Mouse (Mus musculus): ENCODE data around the gene Zc3h7b. TPM values are rescaled to one million over a fixed set of nuclear protein-coding genes. Genes with fewer than 3 reads are reported as not detected.

Zc3h7b gene
- total RNA-seq, 2 experiments from 2014 or later = 174 to 178 TPM

DNA sequence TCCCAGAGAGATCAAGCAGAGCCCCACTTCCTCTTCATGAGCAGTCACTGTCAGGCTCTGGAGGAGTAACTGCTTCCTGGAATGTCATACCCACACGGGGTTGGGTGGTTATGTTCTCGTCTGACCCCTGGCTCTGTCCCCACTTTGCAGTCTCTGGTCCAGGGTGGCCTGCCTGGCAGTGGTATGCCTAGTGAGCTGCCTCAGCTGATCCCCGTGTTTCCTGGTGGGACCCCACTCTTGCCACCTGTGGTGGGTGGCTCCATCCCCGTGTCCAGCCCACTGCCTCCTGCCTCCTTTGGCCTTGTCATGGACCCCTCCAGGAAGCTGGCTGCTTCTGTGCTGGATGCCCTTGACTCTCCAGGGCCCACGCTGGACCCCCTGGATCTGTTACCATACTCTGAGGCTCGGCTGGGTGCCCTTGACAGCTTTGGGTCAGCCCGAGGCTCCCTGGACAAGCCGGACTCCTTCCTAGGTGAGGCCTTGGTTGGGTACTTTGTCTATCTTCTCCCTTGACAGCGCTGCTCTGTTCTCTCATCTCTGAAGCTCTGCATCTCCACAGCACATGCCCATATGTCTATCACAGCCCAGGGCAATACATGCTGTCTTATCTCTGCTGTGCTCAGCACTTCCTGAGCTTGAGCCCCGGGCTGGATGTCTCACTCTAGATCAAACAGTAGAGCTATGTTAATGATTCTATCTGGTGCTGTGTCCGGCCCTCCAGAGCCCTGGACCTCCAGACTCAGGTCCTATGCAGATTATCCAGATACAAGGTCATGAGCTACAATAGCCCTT, 32.0 kb downstream of the Zc3h7b start:
- no peak for DNase-seq (ENCODE audit: low spot score in 2 of 2)
- intact Hi-C loops (cut with DNase I) = no loop called here

DNA sequence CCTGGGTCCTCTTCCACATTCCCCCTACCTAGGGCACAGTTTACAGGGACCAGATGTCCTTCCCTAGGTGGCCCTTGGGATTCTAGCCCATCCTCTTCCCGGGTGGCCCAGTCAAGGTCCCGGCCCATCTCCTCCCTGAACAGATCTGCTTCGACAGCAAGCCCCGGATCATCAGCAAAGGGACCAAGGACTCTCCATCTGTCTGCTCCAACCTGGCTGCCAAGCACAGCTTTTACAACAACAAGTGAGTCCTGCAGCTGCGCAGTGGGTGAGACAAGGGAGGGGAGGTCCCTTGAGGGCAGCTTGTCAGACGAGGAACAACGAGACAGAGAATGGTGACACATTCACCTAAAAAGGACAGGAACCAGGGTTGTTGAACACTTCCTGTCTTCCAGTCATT, 37.0 kb downstream of the Zc3h7b start:
- DNase-seq (ENCODE audit: low spot score in 2 of 2) = no peak
- intact Hi-C loops (cut with DNase I) = no loop called here

DNA sequence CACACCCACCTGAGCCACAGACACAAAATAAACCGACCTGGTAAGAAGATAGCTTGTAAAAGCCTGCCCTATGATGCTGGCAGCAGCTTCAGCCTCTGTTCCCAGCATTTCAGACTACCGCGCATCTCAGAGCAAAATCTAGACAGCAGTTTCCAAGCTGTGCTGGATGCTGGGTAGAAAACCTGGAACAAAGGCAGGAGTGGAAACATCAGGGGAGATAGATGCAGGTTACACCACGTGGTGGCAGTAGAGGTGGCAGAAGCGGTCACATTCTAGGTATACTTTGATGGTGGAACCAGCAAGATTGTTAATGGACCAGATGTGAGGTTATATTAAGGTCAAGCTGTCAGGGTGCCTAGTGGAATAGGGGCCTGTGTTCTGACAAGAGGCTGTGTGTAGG, 39.9 kb downstream of the Zc3h7b start:
- intact Hi-C loops (cut with DNase I) = no loop called here

DNA sequence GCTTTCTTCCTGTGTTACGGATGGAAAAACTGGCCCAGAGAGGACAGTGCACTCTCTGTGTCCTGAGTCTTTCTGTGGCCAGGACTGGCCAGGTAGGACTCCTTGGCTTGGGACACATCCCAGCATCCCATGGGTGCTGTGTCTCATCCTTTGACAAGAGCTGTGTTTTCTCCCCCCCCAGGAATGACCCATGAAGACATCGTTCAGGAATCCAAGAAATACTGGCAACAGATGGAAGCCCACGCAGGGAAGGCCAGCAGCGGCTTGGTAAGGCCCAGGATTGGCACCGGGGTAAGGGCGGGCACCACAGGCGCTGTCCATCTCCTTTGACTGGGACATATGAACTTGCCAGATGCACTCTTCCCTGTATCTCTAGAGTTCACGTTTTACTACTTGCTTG, 40.8 kb downstream of the Zc3h7b start:
- DNase-seq (ENCODE audit: low spot score in 2 of 2) = no peak
- intact Hi-C loops (cut with DNase I) = no loop called here

More for the DNA sequence above, 39.9 kb downstream of the Zc3h7b start:
- DNase-seq (ENCODE audit: low spot score in 2 of 2) = no peak

DNA sequence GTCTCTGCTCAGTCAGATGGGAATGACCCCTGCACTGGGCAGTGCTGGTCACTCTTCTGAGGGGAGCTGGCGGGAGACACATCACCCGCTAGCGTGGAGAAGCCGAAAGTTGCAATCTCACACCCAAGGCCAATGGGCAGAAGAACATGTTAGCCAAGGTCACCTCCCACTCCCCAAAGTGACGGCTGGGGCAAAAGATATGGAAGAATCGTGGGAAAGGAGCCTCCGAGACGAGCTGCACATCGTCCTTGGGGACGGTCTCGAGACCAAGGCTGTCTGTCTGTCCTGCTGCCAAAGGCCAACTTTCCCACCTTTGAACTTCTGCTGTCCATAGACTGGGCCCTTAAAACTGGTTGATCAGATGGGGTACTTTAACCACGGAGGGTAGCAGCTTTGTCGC, 42.7 kb downstream of the Zc3h7b start:
- intact Hi-C loops (cut with DNase I) = no loop called here
- DNase-seq (ENCODE audit: low spot score in 2 of 2) = no peak

DNA sequence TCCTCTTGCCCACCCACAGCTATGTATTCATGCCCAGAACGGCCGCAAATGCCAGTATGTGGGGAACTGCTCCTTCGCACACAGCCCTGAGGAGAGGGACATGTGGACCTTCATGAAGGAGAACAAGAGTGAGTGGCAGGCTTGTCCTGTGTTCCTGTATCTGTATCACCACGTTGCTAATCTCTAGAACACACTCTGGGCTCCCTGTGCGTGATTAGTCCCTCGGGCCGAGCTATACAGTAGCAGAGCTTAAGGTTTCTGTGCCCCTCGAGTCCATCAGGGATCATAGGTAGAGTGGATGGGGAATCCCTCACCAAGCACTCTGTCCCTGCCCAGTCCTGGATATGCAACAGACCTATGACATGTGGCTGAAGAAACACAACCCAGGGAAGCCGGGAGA, 47.6 kb downstream of the Zc3h7b start:
- intact Hi-C loops (cut with DNase I) = no loop called here
- DNase-seq (ENCODE audit: low spot score in 2 of 2) = no peak

DNA sequence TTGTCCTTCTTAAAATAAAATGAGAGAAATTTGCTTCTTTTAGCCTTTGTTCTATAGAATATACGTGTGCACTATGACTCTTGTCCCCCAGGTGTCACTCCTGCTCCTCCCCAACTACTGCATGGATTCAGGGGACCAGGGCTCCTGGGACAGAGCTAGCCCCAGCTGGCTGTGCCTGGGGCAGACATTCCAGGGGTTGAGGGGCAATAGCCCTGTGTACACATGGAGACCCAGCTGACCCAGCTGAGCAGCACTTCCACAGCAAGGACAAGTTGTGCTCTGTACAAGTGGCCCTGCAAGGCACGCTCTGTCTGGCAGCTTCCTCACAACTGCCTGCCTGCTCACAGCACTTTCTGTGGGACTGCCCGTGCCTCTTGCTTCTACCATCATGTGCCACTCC, 51.4 kb downstream of the Zc3h7b start:
- no peak for DNase-seq (ENCODE audit: low spot score in 2 of 2)
- intact Hi-C loops (cut with DNase I) = no loop called here

DNA sequence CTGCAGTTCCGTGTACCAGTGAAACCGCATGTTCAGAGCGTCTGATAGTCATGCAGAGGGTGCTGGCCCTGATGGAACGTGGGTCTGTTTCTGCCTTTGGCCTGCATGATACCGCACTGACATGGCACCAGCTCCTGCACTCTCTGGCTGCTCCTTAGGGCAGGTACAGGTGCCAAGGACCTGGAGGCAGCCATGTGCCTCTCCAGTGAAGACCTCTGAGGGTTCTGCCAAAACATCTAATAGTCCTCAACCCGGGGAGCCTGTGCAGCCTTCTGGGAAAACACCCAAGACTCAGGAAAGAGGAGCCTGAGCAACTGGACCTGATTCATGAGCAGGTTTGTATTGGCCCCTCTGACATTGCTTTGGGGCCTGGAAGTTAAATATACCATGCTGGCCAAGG, 53.0 kb downstream of the Zc3h7b start:
- intact Hi-C loops (cut with DNase I) = no loop called here
- DNase-seq (ENCODE audit: low spot score in 2 of 2) = no peak

DNA sequence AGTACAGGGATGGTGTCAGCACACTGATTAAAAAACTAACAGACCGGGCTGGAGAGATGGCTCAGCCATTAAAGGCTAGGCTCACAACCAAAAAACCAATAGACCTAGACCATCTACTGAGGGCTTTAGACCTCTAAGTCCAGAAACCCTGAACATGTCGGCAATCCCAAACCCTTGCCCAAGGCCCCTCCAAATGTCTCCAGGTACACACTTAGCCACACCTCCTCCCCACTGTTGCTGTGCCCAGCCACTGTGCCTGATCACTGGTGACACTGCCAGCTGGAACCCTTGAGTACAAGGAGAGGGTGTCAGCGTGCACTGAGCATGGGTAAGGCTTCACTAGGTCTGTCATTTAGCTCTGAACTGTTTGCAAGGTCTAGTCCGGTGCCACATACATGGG, 53.6 kb downstream of the Zc3h7b start:
- no peak for DNase-seq (ENCODE audit: low spot score in 2 of 2)
- intact Hi-C loops (cut with DNase I) = no loop called here

DNA sequence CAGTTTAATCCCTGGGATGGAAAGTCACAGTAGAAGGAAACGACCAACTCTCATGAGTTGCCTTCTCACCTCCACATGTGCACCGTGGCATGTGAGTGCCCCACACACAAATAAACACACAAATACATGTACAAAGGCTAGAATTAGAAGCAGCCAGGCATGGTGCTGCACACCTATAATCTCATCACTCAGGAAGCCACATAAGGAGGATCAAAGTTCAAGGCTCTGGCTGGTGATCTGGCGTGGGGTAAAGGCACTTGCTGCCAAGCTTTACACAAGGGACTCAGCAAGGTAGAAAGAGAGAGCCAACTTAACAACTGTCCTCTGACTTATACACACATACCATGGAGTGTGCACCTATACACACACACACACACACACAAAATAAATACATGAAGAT, 55.5 kb downstream of the Zc3h7b start:
- intact Hi-C loops (cut with DNase I) = no loop called here
- no peak for DNase-seq (ENCODE audit: low spot score in 2 of 2)

DNA sequence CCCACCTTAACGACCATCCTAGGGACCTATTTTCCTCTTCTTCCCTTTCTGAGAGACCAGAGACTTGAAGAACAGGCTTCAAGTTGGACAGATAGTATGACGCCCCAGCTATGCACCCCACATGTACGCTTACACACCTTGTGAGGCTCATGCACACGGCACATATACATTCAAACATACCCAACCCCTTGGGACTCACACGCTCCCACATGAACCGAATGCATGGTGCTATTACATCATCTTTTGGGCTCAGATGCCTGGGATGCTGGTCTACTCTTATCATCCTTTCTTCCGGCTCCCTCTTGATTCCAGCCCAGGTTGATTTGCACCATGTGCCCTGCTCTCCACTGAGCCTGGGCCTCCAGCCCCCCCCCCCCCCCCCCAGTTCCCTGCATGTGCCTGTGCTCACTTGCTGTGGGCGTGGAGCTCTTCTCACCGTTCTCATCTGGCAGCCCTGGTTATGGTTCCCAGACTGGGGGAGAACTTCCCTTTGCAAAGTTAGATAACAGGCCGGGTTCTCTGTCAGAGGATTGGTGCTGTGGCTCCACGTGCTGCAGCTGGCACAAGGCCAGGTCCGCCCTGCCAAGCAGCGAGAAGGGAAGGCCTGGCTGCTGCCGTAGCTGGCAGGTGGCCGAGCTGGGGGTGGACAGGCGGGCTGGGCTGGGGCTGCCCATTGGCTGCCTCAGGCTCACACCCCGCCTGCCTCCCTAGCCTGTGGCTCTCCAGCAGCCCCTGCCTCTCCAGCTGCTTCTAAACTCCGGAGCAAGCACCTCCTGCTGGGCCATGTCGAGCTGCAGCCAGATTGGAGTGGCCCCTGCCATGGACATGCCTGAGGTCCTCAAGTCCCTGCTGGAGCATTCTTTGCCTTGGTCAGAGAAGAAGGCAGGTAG, 57.4 kb downstream of the Zc3h7b start, which contains the start of gene Tef:
Gene Tef, plus strand, starts transcription at position 421 of the 890 bp plus-strand sequence.
- intact Hi-C loops (cut with DNase I) = loop anchor here (1.0 kb wide), 1 partner anchor 8 kb away; no protein-coding TSS in a partner anchor
- peak; percentile 100 for DNase-seq (ENCODE audit: low spot score in 2 of 2)

DNA sequence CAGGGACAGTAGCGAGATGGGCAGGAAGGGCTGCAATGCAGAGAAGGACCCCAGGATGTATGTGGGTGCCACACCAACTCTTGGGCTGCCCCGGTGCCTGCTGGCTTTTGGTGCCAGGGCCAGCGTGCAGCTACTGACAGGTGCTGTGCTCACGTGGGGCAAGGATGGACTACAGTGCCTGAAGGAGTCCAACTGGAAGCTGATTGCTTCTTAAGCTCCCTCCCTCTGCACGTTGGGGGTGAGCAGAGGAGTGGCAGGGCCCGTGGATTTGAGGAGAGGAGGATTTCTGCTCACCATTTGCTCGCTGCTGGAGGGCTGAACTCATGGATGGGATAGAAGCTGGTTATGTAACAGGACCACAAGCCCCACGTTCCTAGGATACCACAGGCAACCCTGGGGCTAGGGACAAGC, 58.1 kb downstream of the Zc3h7b start:
- intact Hi-C loops (cut with DNase I) = loop anchor here (1.0 kb wide), 1 partner anchor 7 kb away; no protein-coding TSS in a partner anchor
- peak; percentile 74 to 80 for DNase-seq (ENCODE audit: low spot score in 2 of 2)

DNA sequence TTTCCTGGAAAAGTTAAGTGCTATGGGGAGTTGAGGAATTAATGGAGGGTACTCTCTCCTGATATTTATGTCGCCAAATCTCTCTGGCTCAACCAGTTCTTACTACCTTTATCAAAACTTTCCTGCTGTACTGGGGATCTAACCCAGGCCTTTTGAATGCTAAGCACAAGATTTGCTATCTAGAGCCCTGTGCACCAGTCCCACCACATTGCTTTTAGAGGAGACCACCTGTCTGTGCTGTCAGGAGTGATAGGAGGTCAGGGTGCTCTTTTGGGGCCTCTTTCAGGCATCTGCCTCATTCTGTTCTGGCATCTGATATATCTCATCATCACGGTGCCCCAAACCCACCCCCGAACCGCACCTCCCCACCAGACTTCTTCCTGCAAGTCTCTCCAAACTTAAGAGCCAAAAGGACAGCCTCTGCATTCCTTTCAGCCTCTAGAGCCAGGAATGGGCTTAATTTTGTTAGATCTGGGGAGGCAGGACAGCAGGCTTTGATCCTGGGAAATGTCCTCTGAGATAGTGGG, 58.6 kb downstream of the Zc3h7b start:
- DNase-seq (ENCODE audit: low spot score in 2 of 2) = no peak
- intact Hi-C loops (cut with DNase I) = no loop called here

DNA sequence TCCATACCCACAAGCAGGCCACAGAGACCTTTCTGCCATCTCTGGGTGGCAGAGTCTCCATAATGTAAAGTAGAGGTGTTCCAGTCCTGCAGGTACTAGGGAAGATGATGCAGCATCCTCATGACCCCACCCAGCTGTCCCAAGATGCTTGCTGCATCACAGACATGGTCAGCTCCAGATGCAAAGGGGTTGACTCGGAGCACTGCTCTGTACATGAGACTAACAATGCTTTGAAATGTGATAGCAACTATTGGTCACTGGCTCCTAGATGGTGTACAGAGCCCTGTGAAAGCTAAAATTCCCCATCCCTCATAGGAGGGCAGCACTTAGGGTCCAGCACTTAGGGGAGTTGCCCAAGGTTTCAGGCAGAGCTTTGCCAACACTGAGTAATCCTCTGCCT, 59.3 kb downstream of the Zc3h7b start:
- DNase-seq (ENCODE audit: low spot score in 2 of 2) = no peak
- intact Hi-C loops (cut with DNase I) = no loop called here

DNA sequence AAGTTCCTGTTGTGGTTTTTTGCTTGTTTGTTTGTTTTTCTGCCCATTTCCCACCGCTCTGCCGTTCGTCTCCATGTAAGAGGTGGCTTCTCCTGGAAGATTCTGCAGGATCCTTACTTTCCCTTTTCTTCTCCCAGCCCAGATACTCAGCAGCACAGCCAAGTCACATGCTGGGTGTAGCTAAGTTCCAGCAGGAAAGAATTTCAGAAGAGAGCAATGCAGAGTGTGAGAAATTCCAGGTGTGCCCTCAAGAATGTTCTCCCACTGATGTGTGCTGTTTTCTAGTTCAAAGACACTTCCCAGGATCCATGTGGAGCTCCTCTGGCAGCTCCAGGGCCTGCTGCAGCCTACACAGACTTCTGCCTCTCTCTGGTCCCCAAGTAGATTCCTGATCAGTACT, 60.0 kb downstream of the Zc3h7b start:
- no peak for DNase-seq (ENCODE audit: low spot score in 2 of 2)
- intact Hi-C loops (cut with DNase I) = no loop called here

DNA sequence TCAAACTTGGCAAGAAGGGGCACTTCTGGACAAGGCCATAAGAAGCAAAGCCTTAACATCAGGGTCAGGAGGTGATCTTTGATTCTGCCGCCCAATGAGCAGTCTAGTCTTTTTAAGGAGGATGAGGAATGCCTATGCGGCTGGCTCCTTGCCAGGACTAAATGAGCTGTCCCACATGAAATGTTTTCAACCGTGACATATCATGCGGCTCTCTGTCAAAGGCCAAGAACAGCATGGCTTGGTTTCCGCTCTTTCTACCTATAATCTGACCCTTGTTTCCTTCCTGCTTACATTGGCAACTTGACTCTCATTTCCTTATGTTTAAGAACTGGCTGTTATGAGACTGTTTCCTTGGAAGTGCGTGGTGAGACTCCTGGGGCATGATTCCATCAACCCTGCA, 60.8 kb downstream of the Zc3h7b start:
- intact Hi-C loops (cut with DNase I) = no loop called here
- DNase-seq (ENCODE audit: low spot score in 2 of 2) = no peak

DNA sequence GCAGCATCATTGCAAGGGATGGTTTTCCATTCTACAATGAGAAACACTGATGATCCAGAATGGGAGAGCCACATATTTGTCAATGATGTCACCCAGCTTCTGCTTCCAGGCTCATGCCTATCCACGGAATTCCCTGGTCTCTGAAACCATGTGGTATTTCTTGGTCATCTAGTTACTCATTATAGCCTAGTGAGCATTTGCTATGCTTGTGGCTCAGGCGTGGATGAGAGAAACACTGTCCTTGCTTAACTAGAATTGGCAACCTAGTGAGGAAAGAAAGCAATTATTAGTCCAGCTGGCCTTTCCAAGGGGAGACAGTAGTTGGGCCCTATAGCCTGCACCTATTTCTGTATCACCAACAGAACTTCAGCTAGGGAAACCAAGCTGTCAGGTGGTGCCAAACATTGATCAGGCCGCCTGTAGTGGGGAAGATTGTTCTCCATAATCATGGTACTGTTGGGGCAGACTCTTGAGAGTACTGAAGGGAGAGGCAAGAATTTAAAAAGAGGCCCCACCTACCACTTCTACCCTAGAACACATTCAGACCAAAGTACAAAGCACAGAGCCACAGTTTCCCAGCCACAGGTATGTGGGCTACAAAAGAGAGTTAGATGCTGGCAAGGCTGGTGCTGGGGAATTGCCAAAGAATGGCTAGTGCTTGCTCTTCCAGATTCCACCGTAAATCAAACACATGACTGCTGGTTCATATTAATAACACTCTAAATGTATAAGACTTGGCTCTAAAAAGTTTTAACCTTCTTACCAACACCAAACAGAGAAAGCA, 62.0 kb downstream of the Zc3h7b start:
- DNase-seq (ENCODE audit: low spot score in 2 of 2) = no peak
- intact Hi-C loops (cut with DNase I) = no loop called here

DNA sequence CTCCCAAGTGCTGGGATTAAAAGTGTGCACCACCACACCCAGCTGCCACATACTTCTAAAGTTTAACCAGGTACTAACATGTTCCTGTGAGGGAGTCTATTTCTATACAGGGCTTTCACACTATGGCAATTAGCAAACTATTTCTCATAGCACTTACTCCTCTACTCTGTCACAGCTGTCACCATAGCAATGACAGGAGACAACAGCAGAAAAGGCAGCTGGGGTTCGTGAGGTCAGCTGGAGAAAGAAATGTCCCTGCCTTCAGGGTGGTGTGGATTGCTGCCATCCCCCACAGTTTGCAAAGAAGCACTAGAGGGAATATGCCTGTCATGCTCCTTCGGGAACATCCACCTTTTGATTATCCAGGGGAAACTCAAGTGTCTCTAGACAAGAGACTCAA, 63.9 kb downstream of the Zc3h7b start:
- no peak for DNase-seq (ENCODE audit: low spot score in 2 of 2)
- intact Hi-C loops (cut with DNase I) = no loop called here

DNA sequence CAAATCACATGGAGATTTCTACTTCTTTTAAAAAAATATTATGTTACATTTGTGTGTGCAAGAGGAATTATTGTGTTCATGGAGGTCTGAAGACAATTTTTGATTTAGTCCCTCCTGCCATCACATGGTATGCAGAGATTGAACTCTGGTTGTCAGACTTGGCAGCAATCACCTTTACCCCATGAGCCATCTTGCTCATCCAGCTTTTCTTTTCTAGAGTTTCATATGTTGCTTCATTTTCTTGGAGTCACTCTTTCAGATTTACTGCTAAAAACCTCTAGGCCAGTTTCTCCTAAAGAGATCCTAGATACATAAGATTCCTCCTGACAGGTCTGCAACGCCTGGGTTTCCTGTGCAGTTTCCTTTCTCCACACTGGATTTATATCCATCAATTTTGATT, 64.7 kb downstream of the Zc3h7b start:
- intact Hi-C loops (cut with DNase I) = no loop called here
- no peak for DNase-seq (ENCODE audit: low spot score in 2 of 2)

DNA sequence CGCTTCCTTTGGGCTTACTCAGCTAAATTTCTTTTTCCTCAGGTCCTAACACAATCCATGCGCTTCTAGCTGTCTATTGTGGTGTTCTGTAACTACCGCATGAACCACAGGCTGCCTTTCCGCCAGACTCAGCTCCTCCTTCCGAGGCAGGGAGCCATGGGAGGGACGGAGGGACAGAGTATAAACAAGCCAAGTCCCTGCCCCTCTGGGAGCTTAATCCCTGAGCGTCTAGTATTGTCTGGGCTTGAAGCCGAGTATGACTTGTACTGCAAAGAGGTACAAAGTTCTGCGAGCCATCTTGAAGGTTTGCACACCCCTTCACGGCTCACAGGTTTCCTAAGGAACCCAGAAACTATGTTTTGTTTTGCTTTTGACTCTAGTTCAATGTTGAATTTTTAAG, 65.3 kb downstream of the Zc3h7b start:
- intact Hi-C loops (cut with DNase I) = loop anchor here (1.0 to 2.0 kb wide), 2 partner anchors 8 to 47 kb away; partner anchors contain the start of gene Tef
- DNase-seq (ENCODE audit: low spot score in 2 of 2) = peak; percentile 74 to 86
